In genomic region chr2:158718816-158719549, GRCm38 (mm10) we compare ENCODE assay signal across 12 mouse cellular contexts. TPM values are rescaled to one million over a fixed set of nuclear protein-coding genes. Genes with fewer than 3 reads are reported as not detected.
DNase-seq lines count a peak whose midpoint lies in the region; ATAC-seq and TF ChIP-seq lines count a peak whose summit lies in the region.
"Had no signal": no experiment of that assay in that cellular context is flagged by ENCODE, and none has a peak within 500 bp of the region (broad histone marks: within the 10 kb centered on the region; RNA-seq: fewer than 3 reads in every experiment).

No protein-coding gene starts in this region.

- no peaks in the 10 kb centered on the region for H3K27me3 ChIP-seq in kidney, embryonic 14.5 days (ENCODE audit: control insufficient read depth, insufficient read depth, low read length)
- H3K27me3 ChIP-seq in kidney, adult 2 months (replicated peaks; ENCODE audit: control insufficient read depth, insufficient read depth, low read length), result no peaks in the 10 kb centered on the region
- H3K27me3 ChIP-seq in limb, embryonic 10.5 days (ENCODE audit: low read depth, poor library complexity, severe bottlenecking), result no peaks in the 10 kb centered on the region
- no peaks in the 10 kb centered on the region for H3K27me3 ChIP-seq in midbrain, embryonic 14.5 days (ENCODE audit: control insufficient read depth, insufficient read depth, low read length)
- H3K27me3 ChIP-seq: forebrain, embryonic 13.5 days had no signal

- H3K9ac ChIP-seq in kidney, embryonic 14.5 days (ENCODE audit: low read depth, low read length), result no peak overlapping the region
- H3K9ac ChIP-seq in midbrain, embryonic 14.5 days (replicated peaks; ENCODE audit: low read length), result no peak overlapping the region
- H3K9ac ChIP-seq: forebrain, embryonic 13.5 days; liver, embryonic 13.5 days had no signal

- no peaks in the 10 kb centered on the region for H3K4me1 ChIP-seq in kidney, embryonic 14.5 days (ENCODE audit: control insufficient read depth, insufficient read depth, low read length)
- H3K4me1 ChIP-seq in kidney, adult 2 months (ENCODE audit: control insufficient read depth, insufficient read depth, low read length), result peaks cover 40% of the 10 kb centered on the region
- peaks cover 19% of the 10 kb centered on the region for H3K4me1 ChIP-seq in limb, embryonic 10.5 days
- peaks cover 4% of the 10 kb centered on the region; the same call in 1 of the 2 replicates for H3K4me1 ChIP-seq in midbrain, embryonic 14.5 days (ENCODE audit: control insufficient read depth, insufficient read depth, low read length)

- WGBS in kidney, embryonic 14.5 days, result 80% methylated on average over 12 of the region's 12 CpGs
- 58% methylated on average over 12 of the region's 12 CpGs for WGBS in kidney, adult 2 months
- 87% methylated on average over 12 of the region's 12 CpGs for WGBS in limb, embryonic 10.5 days
- WGBS in midbrain, embryonic 14.5 days, result 91% methylated on average over 12 of the region's 12 CpGs

- no peak for TF ChIP-seq CTCF in kidney, adult 2 months (conservative IDR thresholded peaks at IDR 0.05; ENCODE audit: insufficient read depth, insufficient read length, low read depth, low read length)

- no peaks in the 10 kb centered on the region for H3K36me3 ChIP-seq in kidney, embryonic 14.5 days (ENCODE audit: control insufficient read depth, insufficient read depth, low read length)
- H3K36me3 ChIP-seq in kidney, adult 2 months (ENCODE audit: control insufficient read depth, insufficient read depth, low read length), result no peaks in the 10 kb centered on the region
- H3K36me3 ChIP-seq in limb, embryonic 10.5 days, result no peaks in the 10 kb centered on the region
- no peaks in the 10 kb centered on the region for H3K36me3 ChIP-seq in midbrain, embryonic 14.5 days (ENCODE audit: control insufficient read depth, insufficient read depth, low read length)
- H3K36me3 ChIP-seq: liver, embryonic 13.5 days had no signal

- no peaks in the 10 kb centered on the region for H3K9me3 ChIP-seq in kidney, embryonic 14.5 days (ENCODE audit: control insufficient read depth, low read length)
- no peaks in the 10 kb centered on the region for H3K9me3 ChIP-seq in limb, embryonic 10.5 days (replicated peaks)
- no peaks in the 10 kb centered on the region for H3K9me3 ChIP-seq in midbrain, embryonic 14.5 days (ENCODE audit: control insufficient read depth, low read length)
- H3K9me3 ChIP-seq: forebrain, embryonic 13.5 days; liver, embryonic 13.5 days had no signal

- H3K4me2 ChIP-seq in kidney, embryonic 14.5 days (replicated peaks; ENCODE audit: low read depth, low read length), result no peak overlapping the region
- no peak overlapping the region for H3K4me2 ChIP-seq in midbrain, embryonic 14.5 days (ENCODE audit: low read length)
- H3K4me2 ChIP-seq: forebrain, embryonic 13.5 days; liver, embryonic 13.5 days had no signal

- peak; percentile 88 for DNase-seq in kidney, adult 11 months
- DNase-seq in kidney, adult 2 months, result peak; percentile 92
- peak; percentile 95 to 98 for DNase-seq in natural killer cell, adult 2 months (ENCODE audit: low spot score in 2 of 2)
- peak; percentile 88 to 95 for DNase-seq in thymus, postnatal 10 days (ENCODE audit: low spot score in 2 of 2)
- no peak for DNase-seq in left cerebral cortex, adult 11 months (ENCODE audit: low spot score)
- no peak for DNase-seq in limb, embryonic 10.5 days (ENCODE audit: low spot score)
- DNase-seq in midbrain, embryonic 14.5 days, result no peak
- DNase-seq: cerebellum, adult 8-10 months; liver, embryonic 13.5 days had no signal

- no peak for TF ChIP-seq POLR2A in kidney, adult 2 months (IDR thresholded peaks at IDR 0.05; ENCODE audit: low read depth, low read length)

- no peak overlapping the region for H3K27ac ChIP-seq in kidney, embryonic 14.5 days (ENCODE audit: low read depth, low read length)
- peak overlapping the region; percentile 99 for H3K27ac ChIP-seq in kidney, adult 2 months (ENCODE audit: insufficient read depth, low read depth, low read length)
- H3K27ac ChIP-seq in limb, embryonic 10.5 days, result no peak overlapping the region
- no peak overlapping the region for H3K27ac ChIP-seq in midbrain, embryonic 14.5 days (replicated peaks; ENCODE audit: low read depth, low read length)
- H3K27ac ChIP-seq: forebrain, embryonic 13.5 days; liver, embryonic 13.5 days had no signal

- no peak overlapping the region for H3K4me3 ChIP-seq in kidney, embryonic 14.5 days (ENCODE audit: low read length)
- H3K4me3 ChIP-seq in kidney, adult 2 months (ENCODE audit: insufficient read depth, low read depth, low read length), result no peak overlapping the region
- H3K4me3 ChIP-seq in limb, embryonic 10.5 days, result no peak overlapping the region
- H3K4me3 ChIP-seq in midbrain, embryonic 14.5 days (replicated peaks; ENCODE audit: low read depth, low read length), result no peak overlapping the region
- H3K4me3 ChIP-seq: forebrain, embryonic 13.5 days; liver, embryonic 13.5 days had no signal

- no peak for ATAC-seq in kidney, embryonic 14.5 days (ENCODE audit: low FRiP score, low TSS enrichment)
- ATAC-seq in midbrain, embryonic 14.5 days (ENCODE audit: low FRiP score, low TSS enrichment), result no peak
- ATAC-seq: forebrain, embryonic 13.5 days; intestine, embryonic 16.5 days had no signal

RNA-seq across cellular contexts. Expression of gene Fam83d, which starts 48.9 kb away (rescaled TPM):
- 49.2 and 57.6 TPM in 2 replicates for polyA plus RNA-seq in kidney, embryonic 14.5 days (2014; fragmentation: Nextera tagmentation; extraction: Ambion mirVana)
- 0.50 and 0.69 TPM in 2 replicates for polyA plus RNA-seq in kidney, adult 2 months (2012; rRNA removed)
- 47.7 and 53.3 TPM in 2 replicates for polyA plus RNA-seq in limb, embryonic 10.5 days (2016; fragmentation: Nextera tagmentation; extraction: Ambion mirVana)
- polyA plus RNA-seq in midbrain, embryonic 14.5 days (2014; fragmentation: Nextera tagmentation; extraction: Ambion mirVana), result 5.8 and 11.7 TPM in 2 replicates

RNA-seq across cellular contexts. Expression of gene Ppp1r16b, which starts 53.8 kb away (rescaled TPM):
- polyA plus RNA-seq in kidney, embryonic 14.5 days (2014; fragmentation: Nextera tagmentation; extraction: Ambion mirVana), result 16.6 and 17.3 TPM in 2 replicates
- 20.1 and 22.2 TPM in 2 replicates for polyA plus RNA-seq in kidney, adult 2 months (2012; rRNA removed)
- 4.4 TPM in 2 replicates for polyA plus RNA-seq in limb, embryonic 10.5 days (2016; fragmentation: Nextera tagmentation; extraction: Ambion mirVana)
- polyA plus RNA-seq in midbrain, embryonic 14.5 days (2014; fragmentation: Nextera tagmentation; extraction: Ambion mirVana), result 16.1 and 21.0 TPM in 2 replicates

Comparison
In these comparisons a context has a peak if more than half of its experiments do, and no peak if none do; other contexts are left out.
1. DNase-seq: peak in kidney, adult 11 months (single experiment), kidney, adult 2 months (single experiment), natural killer cell, adult 2 months (2 of 2) and thymus, postnatal 10 days (2 of 2); none in left cerebral cortex, adult 11 months (single experiment), limb, embryonic 10.5 days (single experiment) and midbrain, embryonic 14.5 days (single experiment).